Mouse (Mus musculus): ENCODE results near the gene Pnmt. TPM values are rescaled to one million over a fixed set of nuclear protein-coding genes. Genes with fewer than 3 reads are reported as not detected.
A peak's percentile ranks its signal among the peaks of the same experiment; 100 is the strongest.
"Not testable (repeated sequence)": the region's sequence is repeated elsewhere in the genome, so short reads cannot be mapped to it uniquely, and the experiment has no call there.

Pnmt gene
- polyA plus RNA-seq, 1 experiment from 2014 or later: 1.7 TPM

GRCm38 (mm10) chr11:98374266-98374665 is 12.0 kb upstream of the Pnmt start:
- WGBS: 39% methylated on average over 8 of the region's 8 CpGs
- Histone ChIP-seq H3K9me3 (replicated peaks) (no peaks in the 10 kb centered on the region), H3K27ac (ENCODE audit: poor library complexity, severe bottlenecking) (peak overlapping the region; percentile 81), H3K4me2 (peak overlapping the region; percentile 6; the same call in 1 of the 2 replicates), H3K36me3 (peaks cover 45% of the 10 kb centered on the region), H3K27me3 (replicated peaks) (no peaks in the 10 kb centered on the region), H3K9ac (peak overlapping the region; percentile 31), H3K4me3 (no peak overlapping the region), H3K4me1 (replicated peaks) (peaks cover 95% of the 10 kb centered on the region)
- peak; percentile 62; the same call in 1 of the 2 replicates for ATAC-seq (ENCODE audit: insufficient number of reproducible peaks, low FRiP score)

- no peak overlapping the region for H3K27ac ChIP-seq (ENCODE audit: poor library complexity, severe bottlenecking)
- H3K4me1 ChIP-seq (replicated peaks): peaks cover 86% of the 10 kb centered on the region
- WGBS: 62% methylated on average over 5 of the region's 5 CpGs
- no peaks in the 10 kb centered on the region for H3K27me3 ChIP-seq (replicated peaks)
- no peak overlapping the region for H3K4me2 ChIP-seq
- peaks cover 62% of the 10 kb centered on the region for H3K36me3 ChIP-seq
- peak overlapping the region; percentile 6; the same call in 1 of the 2 replicates for H3K9ac ChIP-seq
- H3K9me3 ChIP-seq (replicated peaks): no peaks in the 10 kb centered on the region
- ATAC-seq (ENCODE audit: insufficient number of reproducible peaks, low FRiP score): no peak
- H3K4me3 ChIP-seq: no peak overlapping the region
These were observed 9.5 kb upstream of the Pnmt start for GRCm38 (mm10) chr11:98376756-98377155.

DNA sequence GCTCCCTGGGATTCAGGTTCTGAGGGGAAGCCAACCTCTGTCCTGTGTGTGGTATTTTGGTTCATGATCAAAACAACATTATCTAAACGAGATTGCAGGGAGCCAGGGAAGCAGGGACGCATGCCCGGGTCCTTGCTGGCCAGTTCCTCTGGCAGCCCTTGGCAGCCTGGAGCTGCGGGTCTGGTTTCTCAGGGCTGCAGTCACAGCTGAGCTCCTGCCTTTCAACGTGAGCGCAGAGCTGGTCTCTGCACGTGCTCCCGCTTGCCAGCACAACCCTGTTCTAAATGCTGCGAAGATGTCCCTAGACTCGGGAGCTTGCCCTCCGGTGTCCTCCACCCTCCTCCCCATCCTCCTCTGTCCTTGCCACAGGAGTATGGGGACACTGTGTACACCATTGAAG is 8.5 kb upstream of the Pnmt start:
- H3K27me3 ChIP-seq (replicated peaks): no peaks in the 10 kb centered on the region
- H3K27ac ChIP-seq (ENCODE audit: poor library complexity, severe bottlenecking): peak overlapping the region; percentile 5; the same call in 1 of the 2 replicates
- H3K9me3 ChIP-seq (replicated peaks): no peaks in the 10 kb centered on the region
- H3K9ac ChIP-seq: peak overlapping the region; percentile 4; the same call in 1 of the 2 replicates
- H3K36me3 ChIP-seq: peaks cover 62% of the 10 kb centered on the region
- no peak overlapping the region for H3K4me2 ChIP-seq
- WGBS: 60% methylated on average over 11 of the region's 11 CpGs
- H3K4me1 ChIP-seq (replicated peaks): peaks cover 76% of the 10 kb centered on the region
- H3K4me3 ChIP-seq: no peak overlapping the region
- ATAC-seq (ENCODE audit: insufficient number of reproducible peaks, low FRiP score): no peak

- Histone ChIP-seq H3K9ac (peak overlapping the region; percentile 43; the same call in 1 of the 2 replicates), H3K27ac (ENCODE audit: poor library complexity, severe bottlenecking) (peak overlapping the region; percentile 57), H3K27me3 (replicated peaks) (peaks cover 5% of the 10 kb centered on the region; the same call in 1 of the 2 replicates), H3K4me2 (no peak overlapping the region), H3K4me3 (no peak overlapping the region), H3K4me1 (replicated peaks) (peaks cover 73% of the 10 kb centered on the region), H3K9me3 (replicated peaks) (no peaks in the 10 kb centered on the region), H3K36me3 (peaks cover 62% of the 10 kb centered on the region)
- WGBS: 62% methylated on average over 7 of the region's 7 CpGs
- ATAC-seq (ENCODE audit: insufficient number of reproducible peaks, low FRiP score): no peak
These were observed 6.9 kb upstream of the Pnmt start for GRCm38 (mm10) chr11:98379379-98379778.

DNA sequence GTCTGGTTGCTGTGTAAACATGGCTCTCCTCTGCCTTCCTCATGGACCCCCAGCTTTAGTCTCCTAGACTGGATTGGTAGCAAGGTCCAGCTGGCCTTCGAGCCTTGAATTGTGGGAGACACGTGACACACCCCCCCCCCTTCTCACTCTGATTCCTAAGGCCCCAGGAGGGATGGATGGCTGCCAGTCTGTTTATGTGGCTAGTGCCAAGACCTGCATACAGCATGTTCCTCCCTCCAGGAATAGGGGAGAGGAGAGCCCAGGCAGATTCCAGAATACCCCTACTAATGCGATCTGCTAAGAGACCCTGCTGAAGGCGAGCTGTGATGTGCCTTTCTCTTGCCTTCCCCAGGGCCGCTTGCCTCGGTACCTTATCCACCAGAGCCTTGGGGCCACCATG is 6.1 kb upstream of the Pnmt start:
- peaks cover 73% of the 10 kb centered on the region for H3K4me1 ChIP-seq (replicated peaks)
- 0 out of 2 replicates have a peak overlapping the region, but pooled peaks have one; percentile 57 for H3K27ac ChIP-seq (ENCODE audit: poor library complexity, severe bottlenecking)
- H3K4me3 ChIP-seq: no peak overlapping the region
- H3K9me3 ChIP-seq (replicated peaks): no peaks in the 10 kb centered on the region
- 0 out of 2 replicates have a peak overlapping the region, but pooled peaks have one; percentile 43 for H3K9ac ChIP-seq
- no peak for ATAC-seq (ENCODE audit: insufficient number of reproducible peaks, low FRiP score)
- H3K27me3 ChIP-seq (replicated peaks): peaks cover 6% of the 10 kb centered on the region; the same call in 1 of the 2 replicates
- H3K4me2 ChIP-seq: no peak overlapping the region
- WGBS: 67% methylated on average over 6 of the region's 6 CpGs
- H3K36me3 ChIP-seq: peaks cover 57% of the 10 kb centered on the region

- 90% methylated on average over 2 of the region's 2 CpGs for WGBS
- Histone ChIP-seq H3K27me3 (replicated peaks) (peaks cover 17% of the 10 kb centered on the region), H3K9ac (no peak overlapping the region), H3K9me3 (replicated peaks) (no peaks in the 10 kb centered on the region), H3K4me2 (no peak overlapping the region), H3K27ac (ENCODE audit: poor library complexity, severe bottlenecking) (no peak overlapping the region), H3K4me1 (replicated peaks) (peaks cover 76% of the 10 kb centered on the region), H3K4me3 (no peak overlapping the region), H3K36me3 (peaks cover 43% of the 10 kb centered on the region)
- no peak for ATAC-seq (ENCODE audit: insufficient number of reproducible peaks, low FRiP score)
These were observed 4.6 kb upstream of the Pnmt start for GRCm38 (mm10) chr11:98381651-98382050.

DNA sequence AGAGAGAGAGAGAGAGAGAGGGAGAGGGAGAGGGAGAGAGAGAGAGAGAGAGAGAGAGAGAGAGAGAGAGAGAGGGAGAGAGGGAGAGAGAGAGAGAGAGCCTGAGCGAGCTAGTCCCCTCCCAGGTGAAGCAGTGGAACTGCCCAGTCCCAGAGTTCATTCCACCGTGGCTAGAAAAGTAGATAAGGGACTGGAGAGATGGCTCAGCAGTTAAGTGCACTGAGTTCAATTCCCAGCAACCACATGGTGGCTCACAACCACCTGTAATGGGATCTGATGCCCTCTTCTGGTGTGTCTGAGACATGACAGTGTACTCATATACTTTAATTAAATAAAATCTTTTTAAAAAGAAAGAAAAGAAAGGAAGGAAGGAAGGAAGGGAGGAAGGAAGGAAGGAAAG is 3.8 kb upstream of the Pnmt start:
- H3K4me2 ChIP-seq; H3K9me3 ChIP-seq (replicated peaks); H3K4me3 ChIP-seq; H3K9ac ChIP-seq; ATAC-seq (ENCODE audit: insufficient number of reproducible peaks, low FRiP score): not testable (repeated sequence)
- WGBS: 15% methylated on average over 2 of the region's 2 CpGs
- Histone ChIP-seq H3K36me3 (peaks cover 36% of the 10 kb centered on the region), H3K27ac (ENCODE audit: poor library complexity, severe bottlenecking) (peak overlapping the region; percentile 63; the same call in 1 of the 2 replicates), H3K27me3 (replicated peaks) (peaks cover 24% of the 10 kb centered on the region), H3K4me1 (replicated peaks) (peaks cover 76% of the 10 kb centered on the region)

- Histone ChIP-seq H3K4me3 (peak within 1 kb of the TSS; percentile 52), H3K4me2 (peak within 1 kb of the TSS; percentile 70), H3K27me3 (replicated peaks) (peaks cover 35% of the 10 kb centered on the region), H3K27ac (ENCODE audit: poor library complexity, severe bottlenecking) (peak within 1 kb of the TSS; percentile 92), H3K9me3 (replicated peaks) (no peaks in the 10 kb centered on the region), H3K36me3 (peaks cover 25% of the 10 kb centered on the region), H3K4me1 (replicated peaks) (peaks cover 76% of the 10 kb centered on the region), H3K9ac (peak within 1 kb of the TSS; percentile 81)
- WGBS: 34% methylated on average over 14 of the region's 14 CpGs
- peak; percentile 52 for ATAC-seq (ENCODE audit: insufficient number of reproducible peaks, low FRiP score)
These were observed 2.8 kb upstream of the Pnmt start, which contains the start of gene Tcap for GRCm38 (mm10) chr11:98383261-98384030. TSS of gene Tcap (plus strand) at chr11:98383811.

GRCm38 (mm10) chr11:98384216-98384615 is 2.0 kb upstream of the Pnmt start:
- H3K9me3 ChIP-seq (replicated peaks): no peaks in the 10 kb centered on the region
- 57% methylated on average over 20 of the region's 20 CpGs for WGBS
- H3K4me3 ChIP-seq: peak overlapping the region; percentile 52
- H3K4me1 ChIP-seq (replicated peaks): peaks cover 77% of the 10 kb centered on the region
- peaks cover 18% of the 10 kb centered on the region for H3K36me3 ChIP-seq
- H3K9ac ChIP-seq: peak overlapping the region; percentile 81
- peak overlapping the region; percentile 92 for H3K27ac ChIP-seq (ENCODE audit: poor library complexity, severe bottlenecking)
- no peak for ATAC-seq (ENCODE audit: insufficient number of reproducible peaks, low FRiP score)
- peaks cover 37% of the 10 kb centered on the region for H3K27me3 ChIP-seq (replicated peaks)
- H3K4me2 ChIP-seq: peak overlapping the region; percentile 70

DNA sequence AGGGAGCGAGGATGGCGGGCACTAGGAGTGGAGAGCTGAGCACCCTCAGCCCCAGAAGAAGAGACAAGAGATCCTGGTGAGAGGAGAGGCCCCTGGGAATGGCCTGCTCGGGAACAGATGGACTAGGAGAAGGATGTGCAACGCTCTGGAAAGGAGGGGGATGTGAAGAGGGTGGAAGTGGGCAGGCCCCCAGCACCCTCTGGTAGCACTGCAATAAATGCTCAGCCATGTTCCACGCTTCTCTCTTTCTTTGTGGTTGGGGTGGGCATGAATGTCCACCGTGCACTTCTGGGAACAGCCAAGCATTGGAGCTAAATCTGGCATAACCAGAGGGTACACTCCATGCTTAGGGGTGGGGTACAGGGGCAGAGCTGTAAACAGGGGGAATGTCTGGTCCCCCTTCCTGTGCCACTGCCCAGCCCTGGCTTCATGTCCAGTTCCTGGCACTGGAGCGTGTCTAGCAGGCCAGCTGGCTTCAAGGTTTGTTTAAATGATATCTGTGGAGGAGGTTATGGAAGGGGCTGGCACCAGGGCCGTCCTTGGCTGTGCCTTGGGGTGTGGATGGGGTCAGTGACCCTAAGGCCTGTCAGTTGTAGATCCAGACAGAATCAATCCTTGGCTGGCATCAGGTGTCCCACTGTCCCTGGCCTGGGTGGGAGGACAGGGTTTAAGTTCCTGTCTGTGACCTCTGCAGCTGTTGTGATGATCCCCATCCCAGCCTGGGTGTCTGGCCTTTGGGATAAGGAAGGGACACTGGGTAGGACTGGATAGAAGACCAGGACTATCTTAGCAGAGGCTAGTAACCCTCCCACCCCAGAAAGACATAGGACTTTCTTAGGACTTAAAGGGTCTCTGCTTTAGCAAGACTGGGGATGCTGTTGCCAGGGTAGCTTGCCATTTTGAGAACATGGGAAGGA is 1.3 kb upstream of the Pnmt start:
- 52% methylated on average over 8 of the region's 8 CpGs for WGBS
- H3K27me3 ChIP-seq (replicated peaks): peaks cover 37% of the 10 kb centered on the region
- peaks cover 10% of the 10 kb centered on the region for H3K36me3 ChIP-seq
- H3K27ac ChIP-seq (ENCODE audit: poor library complexity, severe bottlenecking): peak overlapping the region; percentile 92
- no peak for ATAC-seq (ENCODE audit: insufficient number of reproducible peaks, low FRiP score)
- peaks cover 75% of the 10 kb centered on the region for H3K4me1 ChIP-seq (replicated peaks)
- peak overlapping the region; percentile 81 for H3K9ac ChIP-seq
- H3K4me2 ChIP-seq: peak overlapping the region; percentile 70
- no peaks in the 10 kb centered on the region for H3K9me3 ChIP-seq (replicated peaks)
- H3K4me3 ChIP-seq: peak overlapping the region; percentile 52

- no peak for ATAC-seq (ENCODE audit: insufficient number of reproducible peaks, low FRiP score)
- H3K4me1 ChIP-seq (replicated peaks): peaks cover 77% of the 10 kb centered on the region
- peaks cover 44% of the 10 kb centered on the region for H3K27me3 ChIP-seq (replicated peaks)
- H3K4me3 ChIP-seq: peak overlapping the region; percentile 10
- H3K9me3 ChIP-seq (replicated peaks): no peaks in the 10 kb centered on the region
- H3K36me3 ChIP-seq: no peaks in the 10 kb centered on the region
- H3K27ac ChIP-seq (ENCODE audit: poor library complexity, severe bottlenecking): no peak overlapping the region
- peak overlapping the region; percentile 42 for H3K9ac ChIP-seq
- 12% methylated on average over 24 of the region's 24 CpGs for WGBS
- H3K4me2 ChIP-seq: peak overlapping the region; percentile 70
These were observed 346 bp downstream of the Pnmt start for GRCm38 (mm10) chr11:98386596-98386995.

Measured in heart, embryonic 12.5 days (tissue).